Mouse (Mus musculus): ENCODE data around the gene Rcl1. TPM values are rescaled to one million over a fixed set of nuclear protein-coding genes. Genes with fewer than 3 reads are reported as not detected.
A peak's percentile ranks its signal among the peaks of the same experiment; 100 is the strongest.

Rcl1 gene
- total and polyA plus RNA-seq, 2 experiments from 2014 or later = 23.6 to 34.6 TPM

- peak; percentile 54 for DNase-seq (ENCODE audit: low spot score)
- Histone ChIP-seq H3K4me2 (ENCODE audit: low read depth, low read length, poor library complexity, severe bottlenecking) (no peak overlapping the region), H3K9ac (replicated peaks; ENCODE audit: low read length, poor library complexity, severe bottlenecking) (no peak overlapping the region), H3K4me3 (ENCODE audit: low read depth, low read length) (no peak overlapping the region), H3K9me3 (ENCODE audit: low read length) (no peaks in the 10 kb centered on the region), H3K27ac (ENCODE audit: low read depth, low read length) (no peak overlapping the region), H3K36me3 (ENCODE audit: insufficient read depth, low read length) (no peaks in the 10 kb centered on the region), H3K27me3 (ENCODE audit: insufficient read depth, low read length) (no peaks in the 10 kb centered on the region), H3K4me1 (ENCODE audit: insufficient read depth, low read length) (no peaks in the 10 kb centered on the region)
- WGBS = 49% methylated on average over 6 of the region's 6 CpGs
- no peak for ATAC-seq (ENCODE audit: low FRiP score)
- no peak for TF ChIP-seq CTCF (IDR thresholded peaks at IDR 0.05)
Measured at GRCm38 (mm10) chr19:29074802-29075201, 26.4 kb upstream of the Rcl1 start.

DNA sequence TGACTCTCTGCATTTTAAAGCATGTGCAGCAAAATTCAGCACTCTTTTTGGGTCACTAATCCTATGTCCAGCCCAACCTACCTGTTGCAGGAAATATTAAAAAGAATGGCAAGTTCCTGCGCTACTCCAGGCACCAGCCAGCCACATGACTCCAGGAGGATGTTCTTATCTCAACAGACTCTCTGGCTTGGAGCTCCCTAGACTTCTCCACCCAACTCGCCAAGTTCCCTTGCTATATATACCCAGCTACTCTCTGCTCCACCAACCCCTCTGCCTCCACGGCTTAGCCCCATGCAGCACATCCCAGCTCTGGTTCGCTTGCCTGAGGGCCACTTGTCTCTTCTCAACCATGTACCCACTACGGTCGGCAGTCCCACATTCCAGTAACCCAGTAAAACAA is 12.5 kb upstream of the Rcl1 start:
- H3K27me3 ChIP-seq (ENCODE audit: insufficient read depth, low read length) = no peaks in the 10 kb centered on the region
- H3K4me3 ChIP-seq (ENCODE audit: low read depth, low read length) = no peak overlapping the region
- TF ChIP-seq CTCF (IDR thresholded peaks at IDR 0.05) = no peak
- no peak for DNase-seq (ENCODE audit: low spot score)
- no peak overlapping the region for H3K4me2 ChIP-seq (ENCODE audit: low read depth, low read length, poor library complexity, severe bottlenecking)
- no peaks in the 10 kb centered on the region for H3K4me1 ChIP-seq (ENCODE audit: insufficient read depth, low read length)
- no peak for ATAC-seq (ENCODE audit: low FRiP score)
- H3K27ac ChIP-seq (ENCODE audit: low read depth, low read length) = no peak overlapping the region
- no peaks in the 10 kb centered on the region for H3K36me3 ChIP-seq (ENCODE audit: insufficient read depth, low read length)
- H3K9me3 ChIP-seq (ENCODE audit: low read length) = no peaks in the 10 kb centered on the region
- 88% methylated on average over 6 of the region's 6 CpGs for WGBS
- H3K9ac ChIP-seq (replicated peaks; ENCODE audit: low read length, poor library complexity, severe bottlenecking) = no peak overlapping the region

GRCm38 (mm10) chr19:29092194-29092593 is 9.0 kb upstream of the Rcl1 start:
- Histone ChIP-seq H3K27ac (ENCODE audit: low read depth, low read length) (no peak overlapping the region), H3K9ac (replicated peaks; ENCODE audit: low read length, poor library complexity, severe bottlenecking) (no peak overlapping the region), H3K4me1 (ENCODE audit: insufficient read depth, low read length) (no peaks in the 10 kb centered on the region), H3K4me3 (ENCODE audit: low read depth, low read length) (no peak overlapping the region), H3K36me3 (ENCODE audit: insufficient read depth, low read length) (no peaks in the 10 kb centered on the region), H3K9me3 (ENCODE audit: low read length) (no peaks in the 10 kb centered on the region), H3K27me3 (ENCODE audit: insufficient read depth, low read length) (no peaks in the 10 kb centered on the region), H3K4me2 (ENCODE audit: low read depth, low read length, poor library complexity, severe bottlenecking) (no peak overlapping the region)
- ATAC-seq (ENCODE audit: low FRiP score) = no peak
- TF ChIP-seq CTCF (IDR thresholded peaks at IDR 0.05) = no peak
- no peak for DNase-seq (ENCODE audit: low spot score)

DNA sequence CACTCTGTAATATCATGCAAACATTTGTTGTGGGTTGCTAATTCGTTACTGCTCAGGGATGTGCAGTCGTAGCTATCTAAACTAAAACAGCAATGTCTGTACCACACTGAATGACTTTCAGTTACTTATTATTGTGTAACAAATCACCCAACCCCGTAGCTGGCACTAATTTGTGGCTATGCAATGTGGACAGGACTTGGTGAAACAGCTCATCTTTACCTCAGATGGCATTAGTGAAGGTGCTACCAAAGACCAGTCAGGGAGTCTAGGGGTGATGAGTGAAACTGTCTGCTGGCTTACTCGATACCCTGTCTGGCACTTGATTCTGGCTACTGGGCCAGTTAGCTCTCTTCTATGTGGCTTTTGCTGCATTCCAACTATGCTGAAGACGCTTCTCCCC is 2.1 kb upstream of the Rcl1 start:
- H3K27ac ChIP-seq (ENCODE audit: low read depth, low read length) = no peak overlapping the region
- WGBS = 74% methylated on average over 5 of the region's 5 CpGs
- no peak for TF ChIP-seq CTCF (IDR thresholded peaks at IDR 0.05)
- no peaks in the 10 kb centered on the region for H3K4me1 ChIP-seq (ENCODE audit: insufficient read depth, low read length)
- H3K27me3 ChIP-seq (ENCODE audit: insufficient read depth, low read length) = no peaks in the 10 kb centered on the region
- no peak overlapping the region for H3K9ac ChIP-seq (replicated peaks; ENCODE audit: low read length, poor library complexity, severe bottlenecking)
- H3K4me3 ChIP-seq (ENCODE audit: low read depth, low read length) = no peak overlapping the region
- ATAC-seq (ENCODE audit: low FRiP score) (no peak), DNase-seq (ENCODE audit: low spot score) (no peak)
- no peaks in the 10 kb centered on the region for H3K9me3 ChIP-seq (ENCODE audit: low read length)
- no peak overlapping the region for H3K4me2 ChIP-seq (ENCODE audit: low read depth, low read length, poor library complexity, severe bottlenecking)
- H3K36me3 ChIP-seq (ENCODE audit: insufficient read depth, low read length) = no peaks in the 10 kb centered on the region

DNA sequence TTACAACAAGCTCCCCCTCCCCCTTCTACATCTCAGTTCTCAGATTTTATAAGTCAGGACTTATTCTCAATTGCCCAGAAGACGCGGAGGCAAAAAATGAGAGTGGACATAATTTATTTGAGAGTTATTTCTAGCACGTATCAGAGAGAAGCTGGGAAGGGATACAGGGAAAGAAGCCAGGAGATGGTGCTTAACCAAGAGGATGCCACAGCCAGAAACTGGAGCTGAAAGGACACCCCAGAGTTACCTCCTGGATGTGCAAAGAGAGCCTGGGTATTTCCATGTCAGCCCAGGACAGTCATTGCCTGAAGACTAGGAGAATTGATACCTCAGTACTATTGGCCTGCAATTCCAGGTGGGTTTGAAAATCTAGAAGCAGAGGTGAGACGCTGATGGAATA is 1.6 kb upstream of the Rcl1 start:
- Histone ChIP-seq H3K9ac (replicated peaks; ENCODE audit: low read length, poor library complexity, severe bottlenecking) (no peak overlapping the region), H3K9me3 (ENCODE audit: low read length) (no peaks in the 10 kb centered on the region), H3K27me3 (ENCODE audit: insufficient read depth, low read length) (no peaks in the 10 kb centered on the region), H3K4me1 (ENCODE audit: insufficient read depth, low read length) (no peaks in the 10 kb centered on the region), H3K27ac (ENCODE audit: low read depth, low read length) (no peak overlapping the region), H3K4me2 (ENCODE audit: low read depth, low read length, poor library complexity, severe bottlenecking) (peak overlapping the region; percentile 88; the same call in 1 of the 2 replicates), H3K4me3 (ENCODE audit: low read depth, low read length) (no peak overlapping the region), H3K36me3 (ENCODE audit: insufficient read depth, low read length) (no peaks in the 10 kb centered on the region)
- WGBS = 67% methylated on average over 4 of the region's 4 CpGs
- DNase-seq (ENCODE audit: low spot score) (no peak), ATAC-seq (ENCODE audit: low FRiP score) (no peak)
- no peak for TF ChIP-seq CTCF (IDR thresholded peaks at IDR 0.05)

DNA sequence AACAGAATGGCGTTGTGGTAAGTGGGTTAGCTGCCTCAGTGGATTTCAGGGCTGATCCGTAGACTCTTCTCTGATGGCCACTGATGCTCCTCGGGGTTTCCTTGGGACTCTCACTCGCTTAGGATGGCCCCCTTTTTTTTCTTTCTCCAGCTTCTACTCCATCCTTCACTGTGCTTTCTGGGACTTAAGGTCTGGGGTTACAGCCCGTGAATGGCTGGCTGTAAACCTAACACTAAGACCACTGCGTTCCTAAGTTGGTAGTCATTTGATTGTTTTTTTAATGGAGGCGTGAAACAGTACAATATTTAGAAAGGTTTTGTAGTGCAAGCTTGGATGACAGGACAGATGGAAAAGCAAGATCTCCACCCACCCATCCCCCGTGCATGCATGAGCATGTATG is 914 bp upstream of the Rcl1 start:
- Histone ChIP-seq H3K27me3 (ENCODE audit: insufficient read depth, low read length) (no peaks in the 10 kb centered on the region), H3K9ac (replicated peaks; ENCODE audit: low read length, poor library complexity, severe bottlenecking) (peak overlapping the region; percentile 54; the same call in 1 of the 2 replicates), H3K4me1 (ENCODE audit: insufficient read depth, low read length) (no peaks in the 10 kb centered on the region), H3K4me3 (ENCODE audit: low read depth, low read length) (peak overlapping the region; percentile 61), H3K27ac (ENCODE audit: low read depth, low read length) (peak overlapping the region; percentile 69), H3K4me2 (ENCODE audit: low read depth, low read length, poor library complexity, severe bottlenecking) (peak overlapping the region; percentile 88), H3K36me3 (ENCODE audit: insufficient read depth, low read length) (no peaks in the 10 kb centered on the region), H3K9me3 (ENCODE audit: low read length) (no peaks in the 10 kb centered on the region)
- DNase-seq (ENCODE audit: low spot score) (no peak), ATAC-seq (ENCODE audit: low FRiP score) (no peak)
- no peak for TF ChIP-seq CTCF (IDR thresholded peaks at IDR 0.05)
- 17% methylated on average over 8 of the region's 8 CpGs for WGBS
